Mouse (Mus musculus): ENCODE data around the gene Tmem161a. TPM values are rescaled to one million over a fixed set of nuclear protein-coding genes. Genes with fewer than 3 reads are reported as not detected.
A peak's percentile ranks its signal among the peaks of the same experiment; 100 is the strongest.
"Not testable (repeated sequence)": the region's sequence is repeated elsewhere in the genome, so short reads cannot be mapped to it uniquely, and the experiment has no call there.

The Tmem161a gene
- polyA plus RNA-seq, 1 experiment from 2014 or later, result 26.2 TPM

DNA sequence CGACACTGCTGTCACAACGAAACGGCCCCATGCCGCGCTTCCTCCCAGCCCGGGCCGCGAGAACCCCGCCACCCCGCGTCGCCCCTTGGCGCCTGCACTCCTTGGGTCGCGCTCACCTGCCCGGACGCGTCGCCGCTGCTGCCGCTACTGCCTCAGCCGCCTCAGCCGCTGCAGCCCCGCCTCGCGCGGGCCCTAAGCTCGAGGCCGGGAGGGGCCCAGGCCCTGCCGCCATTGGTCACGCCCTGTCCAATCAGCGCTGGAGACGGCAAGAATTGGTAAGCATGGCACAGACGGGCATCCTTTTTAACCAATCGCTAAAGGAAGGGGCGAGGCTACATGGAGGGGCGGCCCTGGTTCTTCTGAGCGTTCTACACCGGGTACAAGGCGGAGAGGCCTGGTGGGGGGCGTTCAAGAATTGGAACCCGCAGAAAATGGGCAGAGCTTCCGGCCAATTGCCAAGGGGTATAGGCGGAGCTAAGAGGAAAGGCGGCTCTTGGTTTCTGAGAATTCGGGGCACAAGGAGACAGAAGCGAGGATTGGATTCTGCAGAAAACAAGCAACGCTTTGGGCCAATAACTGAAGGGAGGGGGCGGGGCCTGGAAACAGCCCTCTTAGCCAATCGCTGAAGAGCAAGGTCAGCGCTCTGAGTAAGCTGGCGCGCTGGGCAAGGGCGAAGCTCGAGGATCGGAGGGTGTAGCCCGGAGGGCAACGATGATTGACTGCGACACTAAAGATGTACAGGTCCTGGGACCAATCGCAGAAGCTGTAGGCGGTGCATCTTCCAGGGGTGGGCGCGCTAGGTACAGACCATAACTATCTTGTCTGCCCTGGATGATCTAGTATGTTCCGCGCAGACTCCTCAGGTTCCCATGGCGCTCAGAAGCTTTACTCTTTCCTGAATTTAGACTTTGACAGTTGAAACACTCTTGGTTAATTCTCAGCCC, 40.2 kb downstream of the Tmem161a start, which contains the start of gene Slc25a42:
TSS of gene Slc25a42 (minus strand) at position 194 of the 944 bp plus-strand sequence.
- H3K4me3 ChIP-seq (ENCODE audit: low read depth, low read length), result peak within 1 kb of the TSS; percentile 60
- H3K27ac ChIP-seq (replicated peaks; ENCODE audit: low read depth, low read length), result no peak within 1 kb of the TSS
- no peaks in the 10 kb centered on the region for H3K9me3 ChIP-seq (replicated peaks; ENCODE audit: control insufficient read depth, low read length)
- DNase-seq (ENCODE audit: low spot score) (peak; percentile 99), ATAC-seq (replicated peaks; ENCODE audit: insufficient number of reproducible peaks, low FRiP score, low TSS enrichment, low read depth) (peak; percentile 99)
- peak within 1 kb of the TSS; percentile 96 for H3K4me2 ChIP-seq (ENCODE audit: low read depth, low read length)
- peaks cover 5% of the 10 kb centered on the region for H3K4me1 ChIP-seq (ENCODE audit: control insufficient read depth, insufficient read depth, low read length)
- under 1% methylated on average over 66 of the region's 66 CpGs for WGBS
- no peaks in the 10 kb centered on the region for H3K36me3 ChIP-seq (replicated peaks; ENCODE audit: control insufficient read depth, insufficient read depth, low read depth, low read length)
- no peaks in the 10 kb centered on the region for H3K27me3 ChIP-seq (ENCODE audit: control insufficient read depth, insufficient read depth, low read length)
- H3K9ac ChIP-seq (replicated peaks; ENCODE audit: low read length), result peak within 1 kb of the TSS; percentile 60

DNA sequence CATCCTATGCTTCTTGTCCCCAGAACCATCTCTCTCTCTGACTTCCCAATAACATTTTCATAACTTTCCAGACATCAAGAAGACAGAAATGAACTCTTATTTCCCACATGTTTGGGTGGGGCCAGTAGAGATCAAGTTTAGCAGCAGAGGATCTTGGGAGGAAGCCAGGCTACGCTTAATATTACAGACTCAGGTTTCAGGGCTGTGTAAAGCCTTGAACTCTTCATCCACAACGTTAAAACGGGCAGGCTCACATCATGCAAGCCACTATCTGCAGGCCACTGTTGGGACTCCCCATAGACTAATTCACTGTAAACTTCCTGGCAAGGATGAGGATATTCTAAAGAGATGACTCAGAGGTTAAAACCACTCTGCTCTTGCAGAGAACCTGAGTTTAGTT, 42.3 kb downstream of the Tmem161a start:
- H3K9me3 ChIP-seq (replicated peaks; ENCODE audit: control insufficient read depth, low read length), result no peaks in the 10 kb centered on the region

DNA sequence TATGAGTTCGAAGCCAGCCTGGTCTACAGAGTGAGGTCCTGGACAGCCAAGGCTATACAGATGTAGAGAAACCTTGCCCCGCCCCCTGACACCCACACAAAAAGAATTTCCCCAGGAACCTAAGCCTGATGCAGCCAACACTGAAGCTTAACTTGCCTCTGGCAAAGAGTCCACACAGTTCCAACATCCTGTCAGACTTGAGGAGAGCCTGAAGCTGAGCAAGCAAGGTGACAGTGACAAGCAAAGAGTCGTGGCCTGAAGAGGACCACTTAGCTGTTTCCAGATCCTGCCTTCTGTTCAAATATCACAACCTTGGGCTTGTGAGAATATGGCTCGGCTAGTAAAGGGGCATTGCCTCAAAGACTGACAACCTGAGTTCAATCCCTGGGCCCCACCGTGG, 42.9 kb downstream of the Tmem161a start:
- no peak for DNase-seq (ENCODE audit: low spot score)
- Histone ChIP-seq H3K27me3 (ENCODE audit: control insufficient read depth, insufficient read depth, low read length) (no peaks in the 10 kb centered on the region), H3K9ac (replicated peaks; ENCODE audit: low read length) (no peak overlapping the region), H3K36me3 (replicated peaks; ENCODE audit: control insufficient read depth, insufficient read depth, low read depth, low read length) (no peaks in the 10 kb centered on the region), H3K4me2 (ENCODE audit: low read depth, low read length) (no peak overlapping the region), H3K4me3 (ENCODE audit: low read depth, low read length) (no peak overlapping the region), H3K27ac (replicated peaks; ENCODE audit: low read depth, low read length) (no peak overlapping the region), H3K9me3 (replicated peaks; ENCODE audit: control insufficient read depth, low read length) (no peaks in the 10 kb centered on the region), H3K4me1 (ENCODE audit: control insufficient read depth, insufficient read depth, low read length) (peaks cover 5% of the 10 kb centered on the region)
- no peak for ATAC-seq (replicated peaks; ENCODE audit: insufficient number of reproducible peaks, low FRiP score, low TSS enrichment, low read depth)
- WGBS, result 76% methylated on average over 5 of the region's 5 CpGs

More for the DNA sequence above, 42.3 kb downstream of the Tmem161a start:
- no peak overlapping the region for H3K9ac ChIP-seq (replicated peaks; ENCODE audit: low read length)
- peaks cover 5% of the 10 kb centered on the region for H3K4me1 ChIP-seq (ENCODE audit: control insufficient read depth, insufficient read depth, low read length)
- no peak for ATAC-seq (replicated peaks; ENCODE audit: insufficient number of reproducible peaks, low FRiP score, low TSS enrichment, low read depth)
- H3K27ac ChIP-seq (replicated peaks; ENCODE audit: low read depth, low read length), result no peak overlapping the region
- DNase-seq (ENCODE audit: low spot score), result no peak
- WGBS, result 61% methylated on average over 3 of the region's 3 CpGs
- no peaks in the 10 kb centered on the region for H3K27me3 ChIP-seq (ENCODE audit: control insufficient read depth, insufficient read depth, low read length)
- no peaks in the 10 kb centered on the region for H3K36me3 ChIP-seq (replicated peaks; ENCODE audit: control insufficient read depth, insufficient read depth, low read depth, low read length)
- no peak overlapping the region for H3K4me3 ChIP-seq (ENCODE audit: low read depth, low read length)
- H3K4me2 ChIP-seq (ENCODE audit: low read depth, low read length), result no peak overlapping the region

- H3K4me1 ChIP-seq (ENCODE audit: control insufficient read depth, insufficient read depth, low read length); H3K4me2 ChIP-seq (ENCODE audit: low read depth, low read length); H3K4me3 ChIP-seq (ENCODE audit: low read depth, low read length); ATAC-seq (replicated peaks; ENCODE audit: insufficient number of reproducible peaks, low FRiP score, low TSS enrichment, low read depth); DNase-seq (ENCODE audit: low spot score); H3K27me3 ChIP-seq (ENCODE audit: control insufficient read depth, insufficient read depth, low read length); H3K27ac ChIP-seq (replicated peaks; ENCODE audit: low read depth, low read length); H3K36me3 ChIP-seq (replicated peaks; ENCODE audit: control insufficient read depth, insufficient read depth, low read depth, low read length); H3K9ac ChIP-seq (replicated peaks; ENCODE audit: low read length); H3K9me3 ChIP-seq (replicated peaks; ENCODE audit: control insufficient read depth, low read length): not testable (repeated sequence)
- 71% methylated on average over 3 of the region's 3 CpGs for WGBS
Measured at GRCm38 (mm10) chr8:70216161-70216560, 44.0 kb downstream of the Tmem161a start.

DNA sequence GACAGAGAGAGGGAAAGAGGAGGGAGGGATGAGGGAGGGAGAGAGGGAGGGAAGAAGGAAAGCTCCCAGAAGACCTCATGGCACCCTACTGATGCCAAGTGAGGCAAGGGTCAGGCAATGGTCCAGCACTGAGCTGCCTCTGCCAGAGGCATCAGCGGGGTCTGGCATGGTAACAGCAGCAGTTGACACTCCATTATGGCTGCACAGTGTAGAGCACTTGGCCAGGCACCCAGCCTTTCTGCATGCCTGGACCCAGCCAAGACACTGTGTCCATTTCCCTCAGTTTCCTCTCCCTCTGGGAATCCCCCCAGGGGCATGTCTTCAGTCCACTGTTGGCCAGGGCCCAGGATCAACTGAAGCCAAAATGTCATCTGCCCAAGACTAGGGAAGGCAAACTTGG, 44.4 kb downstream of the Tmem161a start:
- Histone ChIP-seq H3K4me3 (ENCODE audit: low read depth, low read length) (no peak overlapping the region), H3K4me1 (ENCODE audit: control insufficient read depth, insufficient read depth, low read length) (no peaks in the 10 kb centered on the region; the same call in 1 of the 2 replicates), H3K9ac (replicated peaks; ENCODE audit: low read length) (no peak overlapping the region), H3K36me3 (replicated peaks; ENCODE audit: control insufficient read depth, insufficient read depth, low read depth, low read length) (no peaks in the 10 kb centered on the region), H3K4me2 (ENCODE audit: low read depth, low read length) (no peak overlapping the region), H3K9me3 (replicated peaks; ENCODE audit: control insufficient read depth, low read length) (no peaks in the 10 kb centered on the region), H3K27me3 (ENCODE audit: control insufficient read depth, insufficient read depth, low read length) (no peaks in the 10 kb centered on the region), H3K27ac (replicated peaks; ENCODE audit: low read depth, low read length) (no peak overlapping the region)
- no peak for ATAC-seq (replicated peaks; ENCODE audit: insufficient number of reproducible peaks, low FRiP score, low TSS enrichment, low read depth)
- WGBS, result 67% methylated on average over 1 of the region's 1 CpGs
- DNase-seq (ENCODE audit: low spot score), result no peak

DNA sequence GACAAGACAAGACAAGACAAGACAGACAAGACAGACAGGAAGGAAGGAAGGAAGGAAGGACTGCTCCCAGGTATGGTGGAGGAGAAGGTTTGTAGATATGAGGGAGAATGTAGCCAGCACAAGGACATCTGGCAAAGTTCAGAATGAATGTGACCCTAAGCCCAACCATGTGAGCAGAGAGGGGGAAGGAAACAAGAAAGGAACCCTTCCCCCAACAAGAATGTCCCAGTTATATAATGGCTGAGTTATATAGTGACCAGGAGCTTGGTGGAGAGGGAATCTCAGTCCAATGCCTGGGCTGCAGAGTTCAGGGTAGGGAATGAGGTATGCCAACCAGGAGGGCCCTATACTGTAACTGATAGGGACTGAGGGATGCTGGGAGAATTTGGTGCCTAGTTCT, 45.3 kb downstream of the Tmem161a start:
- H3K27ac ChIP-seq (replicated peaks; ENCODE audit: low read depth, low read length), result no peak overlapping the region
- H3K9me3 ChIP-seq (replicated peaks; ENCODE audit: control insufficient read depth, low read length), result no peaks in the 10 kb centered on the region
- no peaks in the 10 kb centered on the region for H3K27me3 ChIP-seq (ENCODE audit: control insufficient read depth, insufficient read depth, low read length)
- H3K36me3 ChIP-seq (replicated peaks; ENCODE audit: control insufficient read depth, insufficient read depth, low read depth, low read length), result no peaks in the 10 kb centered on the region; the same call in 1 of the 2 replicates
- DNase-seq (ENCODE audit: low spot score) (no peak), ATAC-seq (replicated peaks; ENCODE audit: insufficient number of reproducible peaks, low FRiP score, low TSS enrichment, low read depth) (no peak)
- H3K4me3 ChIP-seq (ENCODE audit: low read depth, low read length), result no peak overlapping the region
- H3K9ac ChIP-seq (replicated peaks; ENCODE audit: low read length), result no peak overlapping the region
- H3K4me1 ChIP-seq (ENCODE audit: control insufficient read depth, insufficient read depth, low read length), result no peaks in the 10 kb centered on the region
- no peak overlapping the region for H3K4me2 ChIP-seq (ENCODE audit: low read depth, low read length)

DNA sequence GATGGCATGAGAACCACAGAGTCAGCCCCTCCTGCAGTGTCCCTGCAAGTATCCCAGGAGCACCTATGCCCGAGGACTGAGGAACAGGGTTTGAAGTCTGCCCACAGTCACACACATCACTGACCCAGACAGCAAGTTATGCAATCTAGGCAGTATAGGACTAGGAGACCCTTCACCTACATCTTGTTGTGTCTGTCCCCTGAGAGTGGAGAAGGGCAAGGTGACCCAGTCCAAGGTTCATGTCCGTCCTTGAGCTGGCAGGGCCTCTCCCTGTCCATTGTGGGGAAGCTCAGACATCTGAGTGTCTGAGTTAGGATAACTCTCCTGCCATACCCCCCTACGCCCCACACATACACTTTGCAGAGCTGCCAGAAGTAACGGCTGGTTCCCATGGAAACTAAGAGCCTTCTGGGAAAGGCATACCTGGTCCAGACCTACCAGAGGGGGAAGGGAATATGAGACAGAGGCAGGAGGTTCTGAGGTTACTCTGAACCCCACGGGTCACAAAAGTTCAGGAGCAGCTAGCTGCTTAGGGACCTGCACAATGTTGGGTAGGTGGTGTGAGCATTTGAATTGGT, 47.0 kb downstream of the Tmem161a start:
- no peak for ATAC-seq (replicated peaks; ENCODE audit: insufficient number of reproducible peaks, low FRiP score, low TSS enrichment, low read depth)
- no peaks in the 10 kb centered on the region; the same call in 1 of the 2 replicates for H3K36me3 ChIP-seq (replicated peaks; ENCODE audit: control insufficient read depth, insufficient read depth, low read depth, low read length)
- H3K27ac ChIP-seq (replicated peaks; ENCODE audit: low read depth, low read length), result no peak overlapping the region
- H3K27me3 ChIP-seq (ENCODE audit: control insufficient read depth, insufficient read depth, low read length), result no peaks in the 10 kb centered on the region
- H3K4me1 ChIP-seq (ENCODE audit: control insufficient read depth, insufficient read depth, low read length), result no peaks in the 10 kb centered on the region
- H3K4me2 ChIP-seq (ENCODE audit: low read depth, low read length), result no peak overlapping the region
- no peak for DNase-seq (ENCODE audit: low spot score)
- H3K4me3 ChIP-seq (ENCODE audit: low read depth, low read length), result no peak overlapping the region
- 56% methylated on average over 5 of the region's 5 CpGs for WGBS
- no peaks in the 10 kb centered on the region for H3K9me3 ChIP-seq (replicated peaks; ENCODE audit: control insufficient read depth, low read length)
- no peak overlapping the region for H3K9ac ChIP-seq (replicated peaks; ENCODE audit: low read length)

Data from embryonic facial prominence, embryonic 11.5 days (tissue).